Mouse (Mus musculus) mesoderm, embryonic 11.5 days (tissue): ENCODE measurements around the gene Enkd1.
A peak's percentile ranks its signal among the peaks of the same experiment; 100 is the strongest.

Source experiments
- DNase-seq: peaks from one replicate; pipeline ENCODE4 v3.0.0-alpha.2; 2012; ENCODE audit warnings: low read depth, low spot score

The Enkd1 gene

GRCm38 (mm10) chr8:105707498-105708403, at the start of gene Enkd1, which contains the start of gene 4933405L10Rik:
TSS of gene Enkd1 (minus strand) at chr8:105708210.
TSS of gene 4933405L10Rik (plus strand) at chr8:105707655.
- peak; percentile 97 for DNase-seq

- DNase-seq, result no peak
Observed at GRCm38 (mm10) chr8:105754688-105755087, 46.7 kb upstream of the Enkd1 start.

- DNase-seq, result no peak
Observed at GRCm38 (mm10) chr8:105753916-105754315, 45.9 kb upstream of the Enkd1 start.

GRCm38 (mm10) chr8:105750606-105751005, 42.6 kb upstream of the Enkd1 start:
- peak; percentile 30 for DNase-seq

- peak; percentile 40 for DNase-seq
Observed at GRCm38 (mm10) chr8:105743301-105743700, 35.3 kb upstream of the Enkd1 start.

GRCm38 (mm10) chr8:105739216-105739615, 31.2 kb upstream of the Enkd1 start:
- no peak for DNase-seq

GRCm38 (mm10) chr8:105732186-105732585, 24.2 kb upstream of the Enkd1 start:
- no peak for DNase-seq

- DNase-seq, result no peak
Observed at GRCm38 (mm10) chr8:105727397-105728124, 19.6 kb upstream of the Enkd1 start.

- DNase-seq, result no peak
Observed at GRCm38 (mm10) chr8:105725726-105726125, 17.7 kb upstream of the Enkd1 start.

GRCm38 (mm10) chr8:105722861-105723260, 14.9 kb upstream of the Enkd1 start:
- no peak for DNase-seq

GRCm38 (mm10) chr8:105719637-105720036, 11.6 kb upstream of the Enkd1 start:
- no peak for DNase-seq

- no peak for DNase-seq
Observed at GRCm38 (mm10) chr8:105716302-105716945, 8.4 kb upstream of the Enkd1 start.

GRCm38 (mm10) chr8:105715042-105715441, 7.0 kb upstream of the Enkd1 start:
- no peak for DNase-seq

- peak; percentile 91 for DNase-seq
Observed at GRCm38 (mm10) chr8:105714139-105714538, 6.1 kb upstream of the Enkd1 start.

GRCm38 (mm10) chr8:105712286-105712685, 4.3 kb upstream of the Enkd1 start:
- no peak for DNase-seq

- no peak for DNase-seq
Observed at GRCm38 (mm10) chr8:105709317-105709716, 1.3 kb upstream of the Enkd1 start.

- no peak for DNase-seq
Observed at GRCm38 (mm10) chr8:105708675-105709074, 665 bp upstream of the Enkd1 start.

- no peak for DNase-seq
Observed at GRCm38 (mm10) chr8:105706426-105706825, 1.6 kb downstream of the Enkd1 start.

- DNase-seq, result no peak
Observed at GRCm38 (mm10) chr8:105704955-105705354, 3.1 kb downstream of the Enkd1 start.

GRCm38 (mm10) chr8:105704146-105704812, 3.7 kb downstream of the Enkd1 start:
- DNase-seq, result no peak

GRCm38 (mm10) chr8:105702731-105703415, 5.1 kb downstream of the Enkd1 start:
- no peak for DNase-seq
